Mouse (Mus musculus): Measurements from ENCODE around the gene Psmd7. TPM values are rescaled to one million over a fixed set of nuclear protein-coding genes. Genes with fewer than 3 reads are reported as not detected.
A peak's percentile ranks its signal among the peaks of the same experiment; 100 is the strongest.

The Psmd7 gene
- polyA plus RNA-seq, 1 experiment from 2014 or later: 119 TPM

GRCm38 (mm10) chr8:107582136-107582535, 6.1 kb downstream of the Psmd7 start:
- no peak for ATAC-seq
- H3K9ac ChIP-seq (ENCODE audit: low read depth, low read length): no peak overlapping the region
- H3K4me1 ChIP-seq (replicated peaks; ENCODE audit: control insufficient read depth, insufficient read depth, low read length): no peaks in the 10 kb centered on the region
- H3K4me3 ChIP-seq (ENCODE audit: low read depth, low read length): no peak overlapping the region
- H3K9me3 ChIP-seq (ENCODE audit: control insufficient read depth): no peaks in the 10 kb centered on the region
- H3K36me3 ChIP-seq (ENCODE audit: control insufficient read depth, insufficient read depth): peaks cover 70% of the 10 kb centered on the region
- H3K27ac ChIP-seq (ENCODE audit: low read depth, low read length): no peak overlapping the region
- WGBS: 90% methylated on average over 11 of the region's 11 CpGs
- no peak for TF ChIP-seq CTCF (IDR thresholded peaks at IDR 0.05; ENCODE audit: low read depth)
- H3K4me2 ChIP-seq (replicated peaks; ENCODE audit: low read depth): no peak overlapping the region
- no peaks in the 10 kb centered on the region for H3K27me3 ChIP-seq (replicated peaks; ENCODE audit: control insufficient read depth, insufficient read depth, low read length)

DNA sequence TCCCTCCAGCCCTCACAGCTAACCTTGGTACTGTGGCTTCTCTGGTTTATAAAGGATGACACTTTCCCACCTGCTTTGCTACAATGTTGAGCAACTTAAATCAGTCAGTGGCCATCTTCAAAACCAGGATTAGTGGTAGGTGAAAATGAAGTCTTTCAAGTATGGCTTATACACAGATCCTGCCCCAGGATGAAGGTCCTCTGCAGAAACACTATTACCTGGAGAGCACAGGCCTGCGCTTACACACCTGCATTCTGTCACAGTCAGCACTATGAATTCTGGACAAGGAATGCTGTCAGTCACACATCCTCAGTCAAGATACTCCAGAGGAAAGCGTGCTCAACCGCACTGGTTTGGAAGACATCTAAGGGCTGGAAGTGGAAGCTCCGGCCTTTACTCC, 6.7 kb downstream of the Psmd7 start:
- Histone ChIP-seq H3K4me2 (replicated peaks; ENCODE audit: low read depth) (no peak overlapping the region), H3K27me3 (replicated peaks; ENCODE audit: control insufficient read depth, insufficient read depth, low read length) (no peaks in the 10 kb centered on the region), H3K4me1 (replicated peaks; ENCODE audit: control insufficient read depth, insufficient read depth, low read length) (0 out of 2 replicates have a peak, but pooled peaks cover under 1% of the 10 kb centered on the region), H3K36me3 (ENCODE audit: control insufficient read depth, insufficient read depth) (peaks cover 70% of the 10 kb centered on the region), H3K9ac (ENCODE audit: low read depth, low read length) (no peak overlapping the region), H3K4me3 (ENCODE audit: low read depth, low read length) (no peak overlapping the region), H3K27ac (ENCODE audit: low read depth, low read length) (no peak overlapping the region), H3K9me3 (ENCODE audit: control insufficient read depth) (no peaks in the 10 kb centered on the region)
- no peak for TF ChIP-seq CTCF (IDR thresholded peaks at IDR 0.05; ENCODE audit: low read depth)
- 91% methylated on average over 4 of the region's 4 CpGs for WGBS
- no peak for ATAC-seq

DNA sequence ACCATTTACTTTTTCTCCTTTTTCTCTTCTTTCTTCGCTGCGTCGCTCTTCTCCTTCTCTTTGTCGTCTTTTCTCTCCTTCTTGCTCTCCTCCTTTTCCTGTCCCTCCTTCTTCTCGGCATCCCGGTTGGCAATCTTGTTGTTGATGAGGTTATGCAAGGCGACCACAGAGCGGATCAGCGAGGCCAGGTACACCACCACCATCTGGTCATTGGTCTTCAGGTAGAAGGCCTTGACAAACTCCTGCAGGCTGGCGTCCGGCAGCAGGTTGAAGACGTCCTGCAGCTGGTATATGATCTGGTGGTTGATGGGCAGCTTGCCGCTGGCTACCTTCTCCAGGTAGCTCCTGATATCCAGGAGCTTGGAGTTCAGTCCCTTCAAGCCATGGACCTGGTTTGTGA, 7.4 kb downstream of the Psmd7 start:
- H3K27me3 ChIP-seq (replicated peaks; ENCODE audit: control insufficient read depth, insufficient read depth, low read length): no peaks in the 10 kb centered on the region
- no peak overlapping the region for H3K9ac ChIP-seq (ENCODE audit: low read depth, low read length)
- H3K27ac ChIP-seq (ENCODE audit: low read depth, low read length): no peak overlapping the region
- H3K9me3 ChIP-seq (ENCODE audit: control insufficient read depth): no peaks in the 10 kb centered on the region
- H3K4me3 ChIP-seq (ENCODE audit: low read depth, low read length): no peak overlapping the region
- H3K4me1 ChIP-seq (replicated peaks; ENCODE audit: control insufficient read depth, insufficient read depth, low read length): peaks cover 3% of the 10 kb centered on the region; the same call in 1 of the 2 replicates
- ATAC-seq: no peak
- 94% methylated on average over 13 of the region's 13 CpGs for WGBS
- peaks cover 64% of the 10 kb centered on the region for H3K36me3 ChIP-seq (ENCODE audit: control insufficient read depth, insufficient read depth)
- no peak for TF ChIP-seq CTCF (IDR thresholded peaks at IDR 0.05; ENCODE audit: low read depth)
- H3K4me2 ChIP-seq (replicated peaks; ENCODE audit: low read depth): no peak overlapping the region

DNA sequence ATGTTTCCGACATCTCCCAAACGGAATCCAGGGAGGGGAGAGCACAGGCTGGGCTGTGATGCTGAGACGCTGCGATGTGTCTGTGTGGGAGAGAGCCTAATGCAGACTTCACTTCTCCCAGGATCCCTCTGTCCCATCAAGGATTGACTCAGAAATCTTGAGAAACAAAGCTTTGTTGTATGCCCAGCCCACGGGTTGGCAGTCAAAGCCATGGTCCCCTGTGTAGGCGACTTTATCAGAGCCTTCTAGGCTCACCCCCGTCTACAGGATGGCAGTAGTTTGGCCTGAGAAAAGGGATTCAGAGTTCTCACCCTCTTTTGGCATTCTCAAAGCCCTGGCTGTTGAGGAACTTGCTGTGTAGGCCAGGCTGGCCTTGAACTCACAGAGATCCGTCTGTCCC, 9.7 kb downstream of the Psmd7 start:
- Histone ChIP-seq H3K9me3 (ENCODE audit: control insufficient read depth) (no peaks in the 10 kb centered on the region), H3K4me3 (ENCODE audit: low read depth, low read length) (no peak overlapping the region), H3K9ac (ENCODE audit: low read depth, low read length) (no peak overlapping the region), H3K4me1 (replicated peaks; ENCODE audit: control insufficient read depth, insufficient read depth, low read length) (peaks cover 3% of the 10 kb centered on the region; the same call in 1 of the 2 replicates), H3K36me3 (ENCODE audit: control insufficient read depth, insufficient read depth) (peaks cover 44% of the 10 kb centered on the region), H3K27me3 (replicated peaks; ENCODE audit: control insufficient read depth, insufficient read depth, low read length) (no peaks in the 10 kb centered on the region), H3K27ac (ENCODE audit: low read depth, low read length) (no peak overlapping the region), H3K4me2 (replicated peaks; ENCODE audit: low read depth) (no peak overlapping the region)
- ATAC-seq: no peak
- TF ChIP-seq CTCF (IDR thresholded peaks at IDR 0.05; ENCODE audit: low read depth): no peak
- 82% methylated on average over 8 of the region's 8 CpGs for WGBS

DNA sequence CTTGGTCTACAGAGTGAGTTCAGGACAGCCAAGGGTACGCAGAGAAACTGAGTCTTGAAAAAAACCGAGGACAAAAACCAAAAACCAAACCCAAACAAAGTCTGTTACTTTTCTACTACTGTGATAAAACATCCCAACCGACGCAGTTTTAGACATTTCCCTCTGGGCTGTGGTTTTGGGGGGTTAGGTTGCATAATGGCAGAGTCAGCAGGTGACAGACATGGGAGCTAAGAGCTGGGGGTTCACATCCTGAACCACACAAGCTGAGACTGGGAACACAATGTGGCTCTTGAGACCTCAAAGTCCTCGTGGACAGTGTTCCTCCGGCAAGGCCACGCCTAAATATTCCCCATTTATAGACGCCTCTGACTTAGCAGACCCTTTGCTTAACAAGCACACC, 10.1 kb downstream of the Psmd7 start:
- H3K4me3 ChIP-seq (ENCODE audit: low read depth, low read length): no peak overlapping the region
- TF ChIP-seq CTCF (IDR thresholded peaks at IDR 0.05; ENCODE audit: low read depth): no peak
- WGBS: 75% methylated on average over 8 of the region's 8 CpGs
- H3K4me2 ChIP-seq (replicated peaks; ENCODE audit: low read depth): no peak overlapping the region
- H3K27me3 ChIP-seq (replicated peaks; ENCODE audit: control insufficient read depth, insufficient read depth, low read length): no peaks in the 10 kb centered on the region
- peaks cover 40% of the 10 kb centered on the region for H3K36me3 ChIP-seq (ENCODE audit: control insufficient read depth, insufficient read depth)
- no peak overlapping the region for H3K9ac ChIP-seq (ENCODE audit: low read depth, low read length)
- H3K9me3 ChIP-seq (ENCODE audit: control insufficient read depth): no peaks in the 10 kb centered on the region
- H3K4me1 ChIP-seq (replicated peaks; ENCODE audit: control insufficient read depth, insufficient read depth, low read length): peaks cover 3% of the 10 kb centered on the region; the same call in 1 of the 2 replicates
- no peak overlapping the region for H3K27ac ChIP-seq (ENCODE audit: low read depth, low read length)
- no peak for ATAC-seq

DNA sequence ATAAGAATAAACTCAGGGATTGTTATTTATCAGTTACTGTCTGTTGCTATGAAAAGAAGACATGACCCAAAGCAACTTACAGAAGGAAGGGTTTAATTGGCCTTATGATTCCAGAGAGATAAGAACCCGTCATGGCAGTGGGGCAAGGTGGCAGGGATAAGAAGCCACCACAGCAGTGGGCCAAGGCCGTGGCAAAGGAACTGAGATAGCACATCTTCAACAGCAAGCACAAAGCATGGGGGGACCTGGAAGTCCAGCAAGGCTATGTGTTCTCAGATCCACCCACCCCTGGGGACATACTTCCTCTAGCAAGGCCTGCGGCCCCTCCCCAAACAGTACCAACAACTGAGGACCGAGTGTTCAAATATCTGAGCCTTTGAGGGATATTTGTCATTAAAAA, 10.6 kb downstream of the Psmd7 start:
- Histone ChIP-seq H3K4me3 (ENCODE audit: low read depth, low read length) (no peak overlapping the region), H3K9ac (ENCODE audit: low read depth, low read length) (no peak overlapping the region), H3K27me3 (replicated peaks; ENCODE audit: control insufficient read depth, insufficient read depth, low read length) (no peaks in the 10 kb centered on the region), H3K4me1 (replicated peaks; ENCODE audit: control insufficient read depth, insufficient read depth, low read length) (peaks cover 3% of the 10 kb centered on the region; the same call in 1 of the 2 replicates), H3K4me2 (replicated peaks; ENCODE audit: low read depth) (no peak overlapping the region), H3K27ac (ENCODE audit: low read depth, low read length) (no peak overlapping the region), H3K36me3 (ENCODE audit: control insufficient read depth, insufficient read depth) (peaks cover 35% of the 10 kb centered on the region), H3K9me3 (ENCODE audit: control insufficient read depth) (no peaks in the 10 kb centered on the region)
- ATAC-seq: no peak
- TF ChIP-seq CTCF (IDR thresholded peaks at IDR 0.05; ENCODE audit: low read depth): no peak
- WGBS: 62% methylated on average over 4 of the region's 4 CpGs

DNA sequence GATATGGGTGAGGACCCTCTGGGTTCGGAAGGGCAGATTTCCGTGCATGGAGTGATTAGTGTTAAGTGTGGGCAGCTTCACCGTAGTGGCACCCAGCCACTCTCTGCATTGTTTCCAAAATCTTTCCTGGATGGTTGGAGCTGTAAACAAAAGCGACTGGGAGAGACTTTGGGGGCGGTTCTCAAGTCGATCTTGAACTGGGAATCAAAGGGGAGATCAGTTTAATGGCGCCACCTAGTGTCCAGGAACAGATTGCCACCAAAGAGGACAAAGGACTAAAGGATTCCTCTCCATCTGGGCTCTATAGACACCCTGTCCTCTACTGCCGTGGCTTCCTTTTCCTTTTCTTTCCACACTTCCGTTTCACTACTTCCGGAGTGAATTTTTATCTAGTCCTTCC, 11.6 kb downstream of the Psmd7 start:
- peak; percentile 41; the same call in 1 of the 2 replicates for ATAC-seq
- Histone ChIP-seq H3K27me3 (replicated peaks; ENCODE audit: control insufficient read depth, insufficient read depth, low read length) (no peaks in the 10 kb centered on the region), H3K36me3 (ENCODE audit: control insufficient read depth, insufficient read depth) (peaks cover 25% of the 10 kb centered on the region), H3K4me1 (replicated peaks; ENCODE audit: control insufficient read depth, insufficient read depth, low read length) (peaks cover 3% of the 10 kb centered on the region; the same call in 1 of the 2 replicates), H3K9ac (ENCODE audit: low read depth, low read length) (0 out of 2 replicates have a peak overlapping the region, but pooled peaks have one; percentile 1), H3K27ac (ENCODE audit: low read depth, low read length) (no peak overlapping the region), H3K9me3 (ENCODE audit: control insufficient read depth) (no peaks in the 10 kb centered on the region), H3K4me2 (replicated peaks; ENCODE audit: low read depth) (peak overlapping the region; percentile 51), H3K4me3 (ENCODE audit: low read depth, low read length) (no peak overlapping the region)
- peak; percentile 90 for TF ChIP-seq CTCF (IDR thresholded peaks at IDR 0.05; ENCODE audit: low read depth)
- WGBS: 4% methylated on average over 10 of the region's 10 CpGs
